Mouse (Mus musculus): ENCODE data around the gene Nfx1.

DNA sequence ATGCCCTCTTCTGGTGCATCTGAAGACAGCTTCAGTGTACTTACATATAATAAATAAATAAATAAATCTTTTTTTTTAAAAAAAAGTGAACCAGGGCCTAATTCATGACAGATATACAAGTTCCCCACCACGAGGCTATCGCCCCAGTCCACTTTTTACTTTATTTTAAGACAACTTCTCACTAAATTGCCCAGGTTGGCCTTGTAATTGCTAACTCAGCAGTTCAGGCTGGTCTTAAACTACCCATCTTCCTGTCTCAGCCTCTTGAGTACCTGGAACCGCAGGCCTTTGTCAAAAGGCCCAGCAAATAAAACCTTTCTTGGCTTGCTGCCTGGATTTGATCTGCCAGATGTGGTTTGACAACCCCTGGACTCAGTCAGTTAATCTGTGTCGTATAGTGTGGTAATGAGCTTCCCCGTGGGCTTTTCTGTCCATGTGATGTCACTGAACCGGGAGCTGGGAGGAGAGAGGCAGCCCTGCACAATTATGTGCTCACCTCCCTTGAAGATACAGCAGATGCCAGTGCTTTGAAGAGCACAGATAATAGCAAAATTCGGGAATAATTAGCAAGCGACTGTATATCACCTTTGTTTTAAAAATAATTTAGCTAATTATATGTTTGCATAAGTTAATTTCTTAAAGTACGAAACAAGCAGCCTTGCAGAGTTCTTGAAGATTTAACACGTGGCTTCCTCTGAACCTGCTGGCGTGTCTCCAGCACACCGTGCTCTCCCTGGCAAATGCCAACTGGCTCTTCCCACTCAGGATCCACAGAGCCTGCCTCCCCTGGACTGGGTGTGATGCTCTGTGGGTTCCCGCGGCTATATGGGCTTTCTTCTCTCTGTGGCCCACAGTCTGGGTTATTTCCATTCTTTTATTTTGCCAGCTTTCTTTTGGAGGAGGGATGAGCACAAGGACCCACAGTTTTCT lies 101.1 kb downstream of the Nfx1 start:
- TF ChIP-seq CTCF (IDR thresholded peaks at IDR 0.05; ENCODE audit: extremely low read depth, insufficient read length, insufficient replicate concordance, low read depth, low read length) (no peak), POLR2A (IDR thresholded peaks at IDR 0.05; ENCODE audit: low read depth, low read length) (no peak)

All from small intestine, adult 2 months (tissue).